Mouse (Mus musculus) forebrain, embryonic 15.5 days (tissue): ENCODE data around the gene Rcan3. TPM values are rescaled to one million over a fixed set of nuclear protein-coding genes. Genes with fewer than 3 reads are reported as not detected.

Experiments
- ATAC-seq: fragments of 200-750 bp; cut with Nextera tagmentation; replicated peaks from 2 replicates; pipeline ENCODE4 v1.8.0; 2017; ENCODE audit warnings: mild to moderate bottlenecking, moderate TSS enrichment, moderate library complexity
- H3K27ac ChIP-seq: fragments of 300-500 bp; sonication (generic); replicated peaks from 2 replicates; pipeline ENCODE4 v1.5.1; 2015; ENCODE audit warnings: mild to moderate bottlenecking, inconsistent platforms
- H3K27me3 ChIP-seq: fragments of 300-500 bp; sonication (generic); 2 replicates; pipeline ENCODE4 v1.6.1; 2015; ENCODE audit warnings: inconsistent platforms
- H3K36me3 ChIP-seq: fragments of 300-500 bp; sonication (generic); 2 replicates; pipeline ENCODE4 v1.6.1; 2015; ENCODE audit warnings: mild to moderate bottlenecking, inconsistent platforms
- H3K4me1 ChIP-seq: fragments of 300-500 bp; sonication (generic); 2 replicates; pipeline ENCODE4 v1.6.1; 2015; ENCODE audit warnings: inconsistent platforms
- H3K4me2 ChIP-seq: fragments of 300-500 bp; sonication (generic); replicated peaks from 2 replicates; pipeline ENCODE4 v1.6.1; 2015; ENCODE audit warnings: mild to moderate bottlenecking, inconsistent platforms
- H3K4me3 ChIP-seq: fragments of 300-500 bp; sonication (generic); 2 replicates; pipeline ENCODE4 v1.5.1; 2015; ENCODE audit warnings: mild to moderate bottlenecking, inconsistent platforms
- H3K9ac ChIP-seq: fragments of 300-500 bp; sonication (generic); replicated peaks from 2 replicates; pipeline ENCODE4 v1.6.1; 2015; ENCODE audit warnings: mild to moderate bottlenecking, inconsistent platforms
- H3K9me3 ChIP-seq: fragments of 300-500 bp; sonication (generic); 2 replicates; pipeline ENCODE4 v1.6.1; 2016; ENCODE audit warnings: inconsistent platforms
- WGBS: fragments of 180-500 bp; shearing (Covaris S2); methylation state at CpG from one replicate; pipeline ENCODE4 v1.1.7; 2015; ENCODE audit warnings: mixed read lengths; 5-methylcytosine and 5-hydroxymethylcytosine counted together
- microRNA counts: library from miRNA; unstranded; fragments of <30 nt; microRNA quantifications from one replicate; lab custom pipeline; 2016
- microRNA-seq: library from miRNA; unstranded; fragments of <30 nt; microRNA quantifications from one replicate; pipeline ENCODE4, GENCODE M21; 2016
- polyA plus RNA-seq: library from polyadenylated mRNA; unstranded; fragments of >200 nt; fragmentation: Nextera tagmentation; extraction: Ambion mirVana; gene quantifications from 2 replicates; pipeline ENCODE4 v1.2.1, GENCODE M21; 2015

The Rcan3 gene
- polyA plus RNA-seq, 1 experiment from 2014 or later, result 27.4 TPM

DNA sequence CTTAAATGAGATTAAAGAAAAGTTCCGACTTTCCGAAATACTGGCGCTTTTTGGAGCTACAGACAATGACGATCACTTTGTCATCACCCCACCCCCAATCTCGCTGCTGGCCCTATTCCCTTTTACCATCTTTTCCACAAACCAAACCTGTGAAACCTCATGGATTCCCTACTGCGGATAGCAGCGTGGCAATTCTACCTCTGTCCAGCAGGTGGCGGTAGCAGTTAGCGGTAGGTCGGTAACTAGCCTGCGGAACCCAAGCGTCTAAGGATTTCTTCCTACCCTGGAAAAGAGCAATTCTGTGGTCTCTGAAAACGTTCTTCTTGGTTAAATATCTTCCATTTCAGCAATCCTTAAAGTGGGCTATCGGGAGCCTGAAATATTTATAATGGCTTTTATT lies 51.3 kb downstream of the Rcan3 start:
- H3K4me3 ChIP-seq, result no peak overlapping the region
- no peaks in the 10 kb centered on the region for H3K9me3 ChIP-seq
- no peak overlapping the region for H3K27ac ChIP-seq
- 0 out of 2 replicates have a peak, but pooled peaks cover 3% of the 10 kb centered on the region for H3K27me3 ChIP-seq
- H3K4me1 ChIP-seq, result no peaks in the 10 kb centered on the region
- H3K4me2 ChIP-seq, result no peak overlapping the region
- no peaks in the 10 kb centered on the region for H3K36me3 ChIP-seq
- no peak overlapping the region for H3K9ac ChIP-seq
- no peak for ATAC-seq
- WGBS, result 4% methylated on average over 14 of the region's 14 CpGs

DNA sequence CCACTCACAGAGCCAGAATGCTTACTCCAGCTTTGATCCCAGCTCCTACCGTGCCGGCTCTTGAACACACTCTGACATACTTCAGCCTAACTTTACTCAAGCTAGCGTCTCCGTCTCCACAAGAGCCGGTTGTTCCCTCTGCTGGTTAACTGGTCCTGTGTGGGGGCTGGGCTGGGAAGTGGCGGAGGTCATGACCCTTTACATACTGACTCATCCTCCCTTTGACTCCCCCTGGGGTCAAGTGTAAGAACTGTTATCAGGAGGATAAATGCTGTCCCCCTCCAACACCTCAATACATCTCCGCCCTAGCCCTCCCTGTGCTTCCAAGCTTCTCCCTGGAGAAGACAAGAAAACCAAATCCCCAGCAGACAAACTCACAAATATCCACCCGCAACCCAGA lies 52.3 kb downstream of the Rcan3 start:
- 0 out of 2 replicates have a peak, but pooled peaks cover 3% of the 10 kb centered on the region for H3K27me3 ChIP-seq
- ATAC-seq, result no peak
- no peaks in the 10 kb centered on the region for H3K4me1 ChIP-seq
- no peak overlapping the region for H3K4me3 ChIP-seq
- WGBS, result 65% methylated on average over 8 of the region's 8 CpGs
- H3K27ac ChIP-seq, result no peak overlapping the region
- no peak overlapping the region for H3K4me2 ChIP-seq
- H3K9me3 ChIP-seq, result no peaks in the 10 kb centered on the region
- H3K9ac ChIP-seq, result no peak overlapping the region
- H3K36me3 ChIP-seq, result no peaks in the 10 kb centered on the region

DNA sequence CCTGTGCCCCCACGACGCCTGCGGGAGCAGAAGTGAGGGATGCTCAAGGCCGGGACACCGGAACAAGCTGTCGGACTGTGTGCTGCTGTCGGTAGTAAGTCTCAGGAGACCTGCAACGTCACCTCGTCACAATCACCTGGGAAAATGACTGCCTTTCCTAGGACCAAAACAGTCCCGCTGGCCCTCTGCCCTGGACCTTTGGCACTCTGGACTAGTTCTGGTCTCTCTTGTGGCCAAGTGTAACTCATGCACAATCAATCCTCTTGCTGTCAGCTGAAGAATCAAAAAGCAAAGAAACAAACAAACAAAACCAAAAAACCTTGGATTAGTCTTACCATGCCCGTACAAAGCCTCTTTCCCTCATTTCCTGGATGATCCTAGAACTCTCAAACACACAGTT lies 56.4 kb downstream of the Rcan3 start:
- Histone ChIP-seq H3K9me3 (no peaks in the 10 kb centered on the region), H3K36me3 (no peaks in the 10 kb centered on the region)
- 81% methylated on average over 11 of the region's 11 CpGs for WGBS

DNA sequence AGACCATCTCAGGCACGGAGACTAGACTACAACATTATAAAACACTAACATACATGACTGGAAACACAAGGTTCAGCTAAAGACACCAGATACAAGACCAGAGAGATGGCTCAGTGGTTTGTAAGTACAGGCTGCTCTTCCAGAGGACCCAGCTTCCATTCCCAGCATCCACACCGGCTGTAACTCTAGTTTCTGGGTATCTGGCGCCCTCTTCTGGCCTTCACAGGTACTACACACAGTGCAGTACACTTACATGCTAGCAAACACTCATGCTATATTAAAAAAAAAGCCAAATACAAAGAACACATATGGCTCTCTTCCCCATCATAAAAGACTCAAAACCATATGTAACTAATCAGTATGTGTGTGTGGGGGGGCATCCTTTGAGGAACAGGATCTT lies 58.2 kb downstream of the Rcan3 start:
- WGBS, result 70% methylated on average over 3 of the region's 3 CpGs
- H3K9ac ChIP-seq, result no peak overlapping the region
- no peaks in the 10 kb centered on the region for H3K36me3 ChIP-seq
- ATAC-seq, result no peak
- no peak overlapping the region for H3K4me2 ChIP-seq
- no peak overlapping the region for H3K27ac ChIP-seq
- no peaks in the 10 kb centered on the region for H3K27me3 ChIP-seq
- no peak overlapping the region for H3K4me3 ChIP-seq
- H3K4me1 ChIP-seq, result no peaks in the 10 kb centered on the region
- H3K9me3 ChIP-seq, result no peaks in the 10 kb centered on the region

More for the DNA sequence above, 56.4 kb downstream of the Rcan3 start:
- no peaks in the 10 kb centered on the region for H3K4me1 ChIP-seq
- no peak overlapping the region for H3K27ac ChIP-seq
- no peak overlapping the region for H3K4me2 ChIP-seq
- H3K27me3 ChIP-seq, result no peaks in the 10 kb centered on the region
- no peak overlapping the region for H3K9ac ChIP-seq
- no peak overlapping the region for H3K4me3 ChIP-seq
- ATAC-seq, result no peak

DNA sequence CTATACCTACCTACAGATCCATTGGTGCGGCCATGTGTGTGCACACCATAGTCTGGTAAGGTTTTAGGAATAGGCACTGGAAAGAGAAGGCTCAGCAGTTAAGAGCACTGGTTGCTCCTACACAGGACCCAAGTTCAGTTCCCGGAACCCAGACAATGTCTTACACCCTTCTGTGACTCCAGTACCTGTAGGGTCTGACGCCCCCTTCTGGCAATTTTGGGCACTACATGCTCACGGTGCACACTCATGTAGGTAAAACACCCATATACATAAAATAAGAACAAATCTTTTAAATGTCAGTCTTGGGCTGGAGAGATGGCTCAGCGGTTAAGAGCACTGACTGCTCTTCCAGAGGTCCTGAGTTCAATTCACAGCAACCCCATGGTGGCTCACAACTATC lies 60.4 kb downstream of the Rcan3 start:
- Histone ChIP-seq H3K9me3 (no peaks in the 10 kb centered on the region), H3K36me3 (no peaks in the 10 kb centered on the region), H3K4me3 (no peak overlapping the region), H3K4me1 (no peaks in the 10 kb centered on the region), H3K4me2 (no peak overlapping the region), H3K9ac (no peak overlapping the region), H3K27me3 (no peaks in the 10 kb centered on the region), H3K27ac (no peak overlapping the region)
- 82% methylated on average over 5 of the region's 5 CpGs for whole genome bisulfite sequencing
- ATAC-seq, result no peak

DNA sequence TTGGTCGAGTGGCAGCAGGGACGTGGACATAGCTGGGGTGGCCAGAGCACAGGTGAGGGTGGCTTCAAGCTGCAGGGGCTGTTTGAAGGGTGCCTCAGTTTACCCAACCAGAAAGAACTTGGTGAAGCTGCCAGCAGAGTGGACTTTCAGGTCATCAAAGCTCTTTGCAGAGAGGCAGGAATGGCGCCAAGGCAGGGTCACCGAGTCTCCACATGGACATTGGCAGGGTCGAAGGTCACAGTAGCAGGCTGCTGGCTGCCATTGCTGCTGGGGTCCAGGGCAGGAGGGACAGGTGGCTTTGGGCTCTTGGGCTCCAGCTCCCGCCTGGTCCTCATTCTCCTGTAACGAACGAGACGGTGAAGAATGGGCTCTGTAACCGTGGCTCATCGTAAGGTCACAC lies 63.3 kb downstream of the Rcan3 start:
- no peak overlapping the region for H3K4me2 ChIP-seq
- no peaks in the 10 kb centered on the region for H3K36me3 ChIP-seq
- no peak for ATAC-seq
- H3K9me3 ChIP-seq, result no peaks in the 10 kb centered on the region
- H3K4me3 ChIP-seq, result no peak overlapping the region
- no peak overlapping the region for H3K27ac ChIP-seq
- H3K9ac ChIP-seq, result no peak overlapping the region
- 74% methylated on average over 11 of the region's 11 CpGs for WGBS
- no peaks in the 10 kb centered on the region for H3K4me1 ChIP-seq
- no peaks in the 10 kb centered on the region for H3K27me3 ChIP-seq

DNA sequence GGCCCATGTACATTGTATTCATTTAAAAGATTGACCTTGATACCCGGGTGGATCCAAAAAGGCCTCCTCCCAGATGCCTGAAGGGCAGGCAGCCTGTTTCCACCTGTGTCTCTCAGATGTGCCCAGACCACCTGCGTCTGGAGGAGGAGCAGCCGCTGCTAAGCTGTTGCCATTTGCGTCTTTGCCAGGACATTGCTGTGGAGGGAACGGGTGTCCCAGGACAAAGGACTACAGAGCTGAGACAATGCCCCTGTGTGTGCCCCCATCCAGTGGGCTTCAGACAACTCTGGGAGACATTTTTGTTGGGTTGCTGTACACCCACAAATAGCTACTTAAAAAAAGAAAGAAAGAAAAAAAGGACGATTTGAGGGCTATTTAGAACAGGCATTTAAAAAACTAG lies 70.8 kb downstream of the Rcan3 start:
- 23% methylated on average over 6 of the region's 6 CpGs for WGBS
- no peaks in the 10 kb centered on the region for H3K9me3 ChIP-seq
- no peaks in the 10 kb centered on the region for H3K27me3 ChIP-seq
- no peak overlapping the region for H3K9ac ChIP-seq
- H3K4me1 ChIP-seq, result no peaks in the 10 kb centered on the region
- H3K27ac ChIP-seq, result no peak overlapping the region
- H3K4me2 ChIP-seq, result no peak overlapping the region
- no peak overlapping the region for H3K4me3 ChIP-seq
- no peaks in the 10 kb centered on the region for H3K36me3 ChIP-seq
- no peak for ATAC-seq

MicroRNAs within 50 kb of the gene (microRNA counts, 519-probe panel; counts per million panel counts)
- 1,968 counts per million, percentile 23 among the panel's probes with 10 or more counts for microRNA mmu-miR-700 (lab: Ali Mortazavi, UCI)

Small RNA genes within 50 kb of the gene (microRNA-seq; reads per million reads assigned to microRNA genes)
- gene Mir700, result 202 reads per million, percentile 63 among the genes with 10 or more reads in this experiment

Other genes starting within 250 kb of the Rcan3 start
- 114 and 116 TPM in 2 replicates for gene Clic4, start 161.0 kb downstream of the Rcan3 start, polyA plus RNA-seq
- gene Srrm1, start 80.5 kb downstream of the Rcan3 start, polyA plus RNA-seq, result 202 and 208 TPM in 2 replicates
- gene Ncmap, start 35.6 kb downstream of the Rcan3 start, polyA plus RNA-seq, result 0.50 and 0.63 TPM in 2 replicates
- gene Stpg1, start 60.9 kb upstream of the Rcan3 start, polyA plus RNA-seq, result 0.18 TPM in 1 of 2 replicates, not detected in the other
- 4.3 and 6.6 TPM in 2 replicates for gene Nipal3, start 61.2 kb upstream of the Rcan3 start, polyA plus RNA-seq
- 0.53 and 0.69 TPM in 2 replicates for gene Grhl3, start 139.8 kb upstream of the Rcan3 start, polyA plus RNA-seq